Mouse (Mus musculus): ENCODE data around the gene Pgm2l1. TPM values are rescaled to one million over a fixed set of nuclear protein-coding genes. Genes with fewer than 3 reads are reported as not detected.

Gene Pgm2l1
- polyA plus RNA-seq, 1 experiment from 2014 or later, result 1.5 TPM

DNA sequence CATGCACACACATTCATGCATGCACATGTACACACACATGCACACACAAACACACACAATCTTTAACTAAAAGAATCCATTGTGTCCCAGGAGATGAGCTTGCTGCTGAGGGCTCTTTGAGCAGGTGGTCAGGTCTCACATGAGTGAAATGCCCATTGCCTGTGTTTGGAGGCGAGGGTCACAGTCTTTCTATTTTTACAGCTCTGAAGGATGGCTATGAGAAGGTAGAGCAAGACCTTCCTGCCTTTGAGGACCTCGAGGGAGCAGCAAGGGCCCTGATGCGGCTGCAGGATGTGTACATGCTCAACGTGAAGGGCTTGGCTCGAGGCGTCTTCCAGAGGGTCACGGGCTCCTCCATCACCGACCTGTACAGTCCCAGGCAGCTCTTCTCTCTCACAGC is 66.4 kb downstream of the Pgm2l1 start:
- Histone ChIP-seq H3K9me3 (replicated peaks; ENCODE audit: control insufficient read depth, low read length) (no peaks in the 10 kb centered on the region), H3K4me3 (ENCODE audit: low read length) (no peak overlapping the region), H3K36me3 (ENCODE audit: control insufficient read depth, insufficient read depth) (peaks cover 8% of the 10 kb centered on the region), H3K9ac (ENCODE audit: low read length) (no peak overlapping the region), H3K27ac (ENCODE audit: low read length) (no peak overlapping the region), H3K4me1 (ENCODE audit: control insufficient read depth, insufficient read depth, low read length) (peaks cover 6% of the 10 kb centered on the region), H3K4me2 (ENCODE audit: low read depth, low read length) (no peak overlapping the region), H3K27me3 (ENCODE audit: control insufficient read depth, insufficient read depth, low read length) (no peaks in the 10 kb centered on the region)
- 78% methylated on average over 8 of the region's 8 CpGs for WGBS
- no peak for ATAC-seq (replicated peaks; ENCODE audit: extremely low read depth, insufficient read depth, low FRiP score)

DNA sequence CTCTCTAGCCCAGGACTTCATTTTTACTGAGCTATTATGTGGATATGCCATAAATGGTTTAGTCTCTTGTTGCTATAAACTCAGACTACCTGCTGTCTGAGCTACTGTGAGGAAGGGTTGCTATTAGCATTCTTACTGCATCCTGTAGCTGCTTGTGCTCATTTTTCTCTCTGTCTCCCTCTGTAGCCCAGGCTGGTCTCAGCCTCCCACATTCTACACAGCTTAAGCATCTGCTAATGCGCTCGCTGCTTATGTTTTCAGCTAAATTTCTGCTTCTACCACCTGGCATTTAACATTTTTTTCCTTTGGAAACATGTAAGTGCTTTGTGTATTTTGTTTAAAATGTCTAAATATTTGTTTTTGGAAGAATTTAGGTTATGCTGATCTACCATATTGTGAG is 68.6 kb downstream of the Pgm2l1 start:
- H3K27me3 ChIP-seq (ENCODE audit: control insufficient read depth, insufficient read depth, low read length), result no peaks in the 10 kb centered on the region
- H3K9ac ChIP-seq (ENCODE audit: low read length), result no peak overlapping the region
- 98% methylated on average over 2 of the region's 2 CpGs for WGBS
- no peak overlapping the region for H3K4me2 ChIP-seq (ENCODE audit: low read depth, low read length)
- no peak for ATAC-seq (replicated peaks; ENCODE audit: extremely low read depth, insufficient read depth, low FRiP score)
- H3K9me3 ChIP-seq (replicated peaks; ENCODE audit: control insufficient read depth, low read length), result no peaks in the 10 kb centered on the region
- peaks cover 9% of the 10 kb centered on the region for H3K36me3 ChIP-seq (ENCODE audit: control insufficient read depth, insufficient read depth)
- H3K4me3 ChIP-seq (ENCODE audit: low read length), result no peak overlapping the region
- H3K4me1 ChIP-seq (ENCODE audit: control insufficient read depth, insufficient read depth, low read length), result no peaks in the 10 kb centered on the region; the same call in 1 of the 2 replicates
- H3K27ac ChIP-seq (ENCODE audit: low read length), result no peak overlapping the region

DNA sequence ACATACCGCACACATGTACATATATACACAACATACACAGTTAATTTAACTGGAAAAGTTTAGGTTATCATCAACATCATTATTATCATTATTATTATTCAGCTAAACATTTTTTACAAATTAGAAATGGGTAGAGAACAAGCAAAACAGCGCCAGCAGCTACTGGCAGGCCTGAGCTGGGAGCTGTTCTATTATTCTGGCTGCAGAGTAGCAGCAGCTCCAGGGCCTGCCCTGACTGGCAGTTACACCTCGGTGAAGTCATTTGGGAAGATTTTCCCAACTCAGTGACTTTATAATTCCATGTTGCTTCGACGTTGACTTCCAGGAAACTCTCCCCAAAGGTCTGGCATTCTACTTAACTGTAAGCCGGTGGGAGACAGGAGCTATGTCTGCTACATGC is 69.5 kb downstream of the Pgm2l1 start:
- no peak for ATAC-seq (replicated peaks; ENCODE audit: extremely low read depth, insufficient read depth, low FRiP score)

DNA sequence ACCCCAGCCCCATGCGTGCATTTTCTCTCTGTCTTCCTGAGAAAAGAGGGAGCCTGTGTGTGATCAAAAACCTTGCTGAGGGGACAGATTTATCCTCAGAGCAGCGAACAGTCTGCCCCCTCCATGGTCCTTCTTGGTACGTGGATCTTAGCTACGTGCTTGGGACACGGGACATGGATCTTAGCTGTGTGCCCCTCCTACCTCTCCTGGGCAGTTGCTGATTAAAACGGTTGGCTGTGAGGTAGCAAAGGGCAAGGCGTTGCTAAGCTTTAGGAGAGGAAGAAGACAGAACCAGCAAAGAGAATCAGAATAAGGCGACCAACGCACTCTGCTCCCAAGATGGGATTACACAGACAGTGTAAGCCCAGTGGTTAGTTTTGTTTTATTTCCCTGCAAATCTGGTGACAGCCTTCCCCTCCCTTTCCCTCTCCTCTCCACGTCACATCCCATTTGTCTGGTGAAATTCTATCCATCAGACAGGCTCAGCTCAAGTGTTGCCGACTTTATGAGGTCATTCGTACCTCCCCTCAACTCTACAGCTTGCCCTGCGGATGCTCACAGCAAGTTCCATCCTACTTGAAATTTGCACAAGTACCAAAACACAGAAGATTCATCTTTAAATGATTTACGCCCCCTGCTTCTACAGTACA is 71.8 kb downstream of the Pgm2l1 start:
- Histone ChIP-seq H3K27me3 (ENCODE audit: control insufficient read depth, insufficient read depth, low read length) (no peaks in the 10 kb centered on the region), H3K4me3 (ENCODE audit: low read length) (no peak overlapping the region), H3K4me2 (ENCODE audit: low read depth, low read length) (no peak overlapping the region), H3K36me3 (ENCODE audit: control insufficient read depth, insufficient read depth) (peaks cover 3% of the 10 kb centered on the region; the same call in 1 of the 2 replicates), H3K4me1 (ENCODE audit: control insufficient read depth, insufficient read depth, low read length) (peaks cover 16% of the 10 kb centered on the region), H3K9ac (ENCODE audit: low read length) (no peak overlapping the region), H3K27ac (ENCODE audit: low read length) (no peak overlapping the region), H3K9me3 (replicated peaks; ENCODE audit: control insufficient read depth, low read length) (no peaks in the 10 kb centered on the region)
- WGBS, result 66% methylated on average over 14 of the region's 14 CpGs
- no peak for ATAC-seq (replicated peaks; ENCODE audit: extremely low read depth, insufficient read depth, low FRiP score)

More for the DNA sequence above, 69.5 kb downstream of the Pgm2l1 start:
- no peaks in the 10 kb centered on the region for H3K27me3 ChIP-seq (ENCODE audit: control insufficient read depth, insufficient read depth, low read length)
- no peak overlapping the region for H3K4me2 ChIP-seq (ENCODE audit: low read depth, low read length)
- H3K9me3 ChIP-seq (replicated peaks; ENCODE audit: control insufficient read depth, low read length), result no peaks in the 10 kb centered on the region
- H3K9ac ChIP-seq (ENCODE audit: low read length), result no peak overlapping the region
- WGBS, result 70% methylated on average over 6 of the region's 6 CpGs
- H3K4me3 ChIP-seq (ENCODE audit: low read length), result no peak overlapping the region
- H3K4me1 ChIP-seq (ENCODE audit: control insufficient read depth, insufficient read depth, low read length), result peaks cover 6% of the 10 kb centered on the region
- H3K36me3 ChIP-seq (ENCODE audit: control insufficient read depth, insufficient read depth), result peaks cover 3% of the 10 kb centered on the region; the same call in 1 of the 2 replicates
- H3K27ac ChIP-seq (ENCODE audit: low read length), result no peak overlapping the region

DNA sequence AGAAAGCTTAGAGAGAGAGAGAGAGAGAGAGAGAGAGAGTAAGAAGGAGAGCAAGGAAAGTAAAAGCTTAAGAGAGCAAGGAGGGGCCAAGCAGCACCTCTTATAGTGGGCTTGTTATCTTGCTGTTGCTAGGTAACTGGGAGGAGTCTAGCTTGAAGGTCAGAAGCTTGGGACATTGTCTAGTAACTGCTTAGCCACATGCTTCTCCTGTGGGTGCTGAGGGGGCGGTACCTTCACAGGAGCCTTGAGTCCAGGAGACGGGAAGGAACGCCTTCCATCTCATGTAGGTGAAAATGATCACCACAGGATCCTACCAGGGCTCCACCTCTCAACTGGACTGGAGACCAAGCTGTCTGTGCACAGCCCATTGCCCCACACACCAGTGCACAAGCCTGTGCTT is 74.2 kb downstream of the Pgm2l1 start:
- Histone ChIP-seq H3K4me1 (ENCODE audit: control insufficient read depth, insufficient read depth, low read length) (peaks cover 16% of the 10 kb centered on the region), H3K4me2 (ENCODE audit: low read depth, low read length) (no peak overlapping the region), H3K9ac (ENCODE audit: low read length) (no peak overlapping the region), H3K27me3 (ENCODE audit: control insufficient read depth, insufficient read depth, low read length) (no peaks in the 10 kb centered on the region), H3K36me3 (ENCODE audit: control insufficient read depth, insufficient read depth) (0 out of 2 replicates have a peak, but pooled peaks cover 3% of the 10 kb centered on the region), H3K9me3 (replicated peaks; ENCODE audit: control insufficient read depth, low read length) (no peaks in the 10 kb centered on the region), H3K4me3 (ENCODE audit: low read length) (no peak overlapping the region), H3K27ac (ENCODE audit: low read length) (peak overlapping the region; percentile 76; the same call in 1 of the 2 replicates)
- 42% methylated on average over 3 of the region's 3 CpGs for WGBS
- ATAC-seq (replicated peaks; ENCODE audit: extremely low read depth, insufficient read depth, low FRiP score), result no peak

DNA sequence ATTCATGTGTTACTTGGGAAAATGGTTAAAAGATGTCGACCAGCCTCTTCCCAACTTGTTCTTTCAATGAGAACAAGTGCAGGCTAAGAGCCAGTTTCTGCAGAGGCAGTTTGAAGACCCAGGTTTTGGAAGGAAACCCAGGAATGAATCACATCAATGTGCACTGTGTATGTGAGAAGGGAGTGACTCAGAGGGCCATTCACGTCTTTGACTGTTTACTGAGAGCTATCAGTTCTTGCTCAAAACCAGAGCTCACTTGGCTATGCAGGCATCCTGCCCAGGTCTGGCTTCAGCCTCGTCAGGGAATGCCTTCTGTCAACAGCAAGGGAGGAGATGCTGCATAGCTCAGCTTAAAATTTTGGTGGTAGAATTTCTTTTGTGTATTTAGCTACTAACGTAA is 75.1 kb downstream of the Pgm2l1 start:
- 30% methylated on average over 4 of the region's 4 CpGs for WGBS
- Histone ChIP-seq H3K27me3 (ENCODE audit: control insufficient read depth, insufficient read depth, low read length) (no peaks in the 10 kb centered on the region), H3K9ac (ENCODE audit: low read length) (no peak overlapping the region), H3K9me3 (replicated peaks; ENCODE audit: control insufficient read depth, low read length) (no peaks in the 10 kb centered on the region), H3K4me1 (ENCODE audit: control insufficient read depth, insufficient read depth, low read length) (peaks cover 16% of the 10 kb centered on the region), H3K27ac (ENCODE audit: low read length) (peak overlapping the region; percentile 76), H3K36me3 (ENCODE audit: control insufficient read depth, insufficient read depth) (0 out of 2 replicates have a peak, but pooled peaks cover 3% of the 10 kb centered on the region), H3K4me2 (ENCODE audit: low read depth, low read length) (no peak overlapping the region), H3K4me3 (ENCODE audit: low read length) (no peak overlapping the region)
- ATAC-seq (replicated peaks; ENCODE audit: extremely low read depth, insufficient read depth, low FRiP score), result peak; percentile 76

DNA sequence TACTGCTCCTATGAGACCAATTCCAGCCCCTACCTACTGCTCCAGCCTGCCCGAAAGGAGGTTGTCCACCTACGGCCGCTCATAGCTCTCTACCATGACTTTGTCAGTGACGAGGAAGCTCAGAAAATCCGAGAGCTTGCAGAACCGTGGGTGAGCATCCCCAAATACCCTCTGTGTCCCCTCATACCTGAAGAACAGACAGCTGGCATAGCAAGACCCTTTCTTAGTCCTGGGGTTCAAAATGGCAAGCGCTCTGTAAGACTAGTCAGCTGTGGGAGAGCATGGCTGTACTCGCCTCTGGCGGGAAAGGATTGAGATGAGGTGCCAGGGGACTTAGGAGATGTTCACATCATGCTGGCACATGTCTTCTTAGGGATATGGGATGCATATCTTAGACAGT is 78.7 kb downstream of the Pgm2l1 start:
- no peaks in the 10 kb centered on the region for H3K27me3 ChIP-seq (ENCODE audit: control insufficient read depth, insufficient read depth, low read length)
- H3K36me3 ChIP-seq (ENCODE audit: control insufficient read depth, insufficient read depth), result no peaks in the 10 kb centered on the region
- H3K4me2 ChIP-seq (ENCODE audit: low read depth, low read length), result no peak overlapping the region
- H3K9me3 ChIP-seq (replicated peaks; ENCODE audit: control insufficient read depth, low read length), result no peaks in the 10 kb centered on the region
- no peak for ATAC-seq (replicated peaks; ENCODE audit: extremely low read depth, insufficient read depth, low FRiP score)
- WGBS, result 89% methylated on average over 9 of the region's 9 CpGs
- H3K9ac ChIP-seq (ENCODE audit: low read length), result no peak overlapping the region
- H3K27ac ChIP-seq (ENCODE audit: low read length), result no peak overlapping the region
- peaks cover 31% of the 10 kb centered on the region for H3K4me1 ChIP-seq (ENCODE audit: control insufficient read depth, insufficient read depth, low read length)
- H3K4me3 ChIP-seq (ENCODE audit: low read length), result no peak overlapping the region

DNA sequence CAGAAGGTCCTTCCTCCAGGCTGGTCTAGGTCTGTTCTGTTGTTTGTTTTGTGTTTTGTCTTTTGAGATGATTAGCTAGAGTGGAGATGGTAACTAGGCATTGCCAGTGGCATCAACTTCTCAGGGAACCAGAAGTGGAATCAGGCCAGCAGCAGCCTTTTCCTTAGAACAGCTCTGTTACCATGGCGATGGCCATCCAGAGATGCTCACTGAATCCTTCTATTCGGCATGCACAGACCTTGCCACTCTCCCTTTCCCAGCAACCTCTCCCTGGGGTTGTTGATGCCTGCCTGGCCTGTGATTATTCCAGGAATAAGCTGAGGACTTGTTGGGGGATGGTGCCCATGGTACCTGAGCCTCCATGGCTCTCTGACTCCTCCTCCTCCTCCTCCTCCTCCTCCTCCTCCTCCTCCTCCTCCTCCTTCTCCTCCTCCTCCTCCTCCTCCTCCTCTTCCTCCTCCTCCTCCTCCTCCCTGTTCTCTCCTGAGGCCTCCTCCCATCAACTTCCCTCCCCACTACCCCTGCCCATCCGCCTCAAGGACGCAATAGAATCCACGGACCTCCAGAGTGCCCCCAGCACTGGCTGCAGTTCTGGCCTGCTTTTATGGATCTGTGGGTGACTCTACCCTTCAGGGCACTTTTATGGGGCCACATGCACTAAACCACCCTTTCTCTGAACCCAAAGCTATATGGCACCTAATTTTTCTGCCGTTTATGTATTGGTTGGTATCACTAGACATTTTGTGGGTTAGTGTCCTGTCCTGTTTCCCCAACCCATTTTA is 80.9 kb downstream of the Pgm2l1 start:
- no peaks in the 10 kb centered on the region for H3K9me3 ChIP-seq (replicated peaks; ENCODE audit: control insufficient read depth, low read length)
- 80% methylated on average over 6 of the region's 6 CpGs for WGBS
- H3K27me3 ChIP-seq (ENCODE audit: control insufficient read depth, insufficient read depth, low read length), result no peaks in the 10 kb centered on the region
- H3K27ac ChIP-seq (ENCODE audit: low read length), result no peak overlapping the region
- no peaks in the 10 kb centered on the region for H3K36me3 ChIP-seq (ENCODE audit: control insufficient read depth, insufficient read depth)
- no peak overlapping the region for H3K4me3 ChIP-seq (ENCODE audit: low read length)
- ATAC-seq (replicated peaks; ENCODE audit: extremely low read depth, insufficient read depth, low FRiP score), result no peak
- H3K4me1 ChIP-seq (ENCODE audit: control insufficient read depth, insufficient read depth, low read length), result peaks cover 15% of the 10 kb centered on the region
- H3K4me2 ChIP-seq (ENCODE audit: low read depth, low read length), result no peak overlapping the region
- H3K9ac ChIP-seq (ENCODE audit: low read length), result no peak overlapping the region

DNA sequence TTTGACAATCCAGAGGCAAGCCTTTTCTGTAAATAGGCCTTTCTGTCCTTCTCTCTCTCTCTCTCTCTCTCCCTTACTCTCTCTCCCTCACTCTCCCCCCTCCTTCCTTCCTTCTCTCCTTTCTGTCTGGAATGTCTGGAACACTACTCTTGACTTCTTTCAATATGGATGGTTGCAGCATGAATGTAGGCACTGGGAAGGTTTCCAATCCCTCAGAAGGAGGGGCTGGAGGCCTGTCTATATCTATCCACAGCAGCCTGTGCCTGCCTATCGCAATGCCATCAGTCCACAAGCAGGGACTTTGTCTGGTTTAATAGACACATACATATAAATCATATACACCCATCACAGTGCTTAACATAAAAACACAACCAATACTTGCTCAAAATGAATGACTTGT is 82.0 kb downstream of the Pgm2l1 start:
- no peak overlapping the region for H3K4me2 ChIP-seq (ENCODE audit: low read depth, low read length)
- peak; percentile 18; the same call in 1 of the 2 replicates for ATAC-seq (replicated peaks; ENCODE audit: extremely low read depth, insufficient read depth, low FRiP score)
- H3K36me3 ChIP-seq (ENCODE audit: control insufficient read depth, insufficient read depth), result no peaks in the 10 kb centered on the region
- H3K27ac ChIP-seq (ENCODE audit: low read length), result peak overlapping the region; percentile 12
- H3K27me3 ChIP-seq (ENCODE audit: control insufficient read depth, insufficient read depth, low read length), result no peaks in the 10 kb centered on the region
- H3K4me1 ChIP-seq (ENCODE audit: control insufficient read depth, insufficient read depth, low read length), result peaks cover 15% of the 10 kb centered on the region
- H3K9ac ChIP-seq (ENCODE audit: low read length), result no peak overlapping the region
- no peak overlapping the region for H3K4me3 ChIP-seq (ENCODE audit: low read length)
- no peaks in the 10 kb centered on the region for H3K9me3 ChIP-seq (replicated peaks; ENCODE audit: control insufficient read depth, low read length)
- WGBS, result 22% methylated on average over 1 of the region's 1 CpGs
